Mouse (Mus musculus): ENCODE results near the gene Tapbpl.

DNA sequence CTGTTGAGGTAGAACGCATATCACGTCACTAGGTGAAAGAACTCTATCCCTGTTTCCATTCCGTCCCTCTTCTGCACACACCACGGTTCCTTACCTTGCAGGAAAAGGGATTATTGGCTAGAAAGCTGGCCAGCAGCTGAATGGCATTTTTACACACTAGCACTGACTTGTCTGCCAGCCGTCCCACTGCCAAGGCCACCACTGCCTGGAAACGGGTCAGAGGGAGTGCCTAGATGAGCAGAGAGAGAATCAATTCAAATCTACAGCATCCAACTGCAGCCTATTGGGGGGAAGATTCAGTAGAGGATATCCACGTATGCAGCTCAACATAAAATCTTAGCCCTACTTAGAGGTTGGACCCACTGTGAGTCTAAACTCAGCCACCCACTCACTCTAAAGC is 52.1 kb downstream of the Tapbpl start:
- TF ChIP-seq CTCF (IDR thresholded peaks at IDR 0.05; ENCODE audit: insufficient read depth, low read depth, low read length) (no peak), POLR2A (IDR thresholded peaks at IDR 0.05; ENCODE audit: insufficient read depth, low read depth, low read length) (no peak)
